Mouse (Mus musculus) stomach, postnatal 0 days (tissue): ENCODE measurements around the gene Casp9.

Experiments
- CTCF ChIP-seq: IDR thresholded peaks from 2 replicates; pipeline ENCODE4 v1.5.1; 2016; ENCODE audit warnings: antibody characterized with exemption, low read depth, mild to moderate bottlenecking, moderate library complexity
- EP300 ChIP-seq: optimal IDR thresholded peaks from 2 replicates; pipeline ENCODE3; 2016; ENCODE audit warnings: antibody characterized with exemption

- TF ChIP-seq CTCF (no peak), EP300 (no peak)
Measured at GRCm38 (mm10) chr4:141805886-141806285, 12.5 kb downstream of the Casp9 start.
